Mouse (Mus musculus) heart, embryonic 16.5 days (tissue): ENCODE measurements around the gene Klhl11. TPM values are rescaled to one million over a fixed set of nuclear protein-coding genes. Genes with fewer than 3 reads are reported as not detected.

Experiments
- ATAC-seq: fragments of 200-750 bp; cut with Nextera tagmentation; replicated peaks from 2 replicates; pipeline ENCODE4 v1.8.0; 2017; ENCODE audit warnings: moderate number of reproducible peaks; ENCODE audit not compliant: insufficient read depth, low FRiP score; ENCODE audit errors: extremely low read depth
- H3K27ac ChIP-seq: fragments of 300-500 bp; sonication (generic); 2 replicates; pipeline ENCODE4 v1.5.1; 2014; ENCODE audit warnings: mild to moderate bottlenecking, low read length, control low read depth, moderate library complexity
- H3K27me3 ChIP-seq: fragments of 300-500 bp; sonication (generic); 2 replicates; pipeline ENCODE4 v1.6.1; 2014; ENCODE audit warnings: low read length, mixed read lengths; ENCODE audit not compliant: control insufficient read depth, insufficient read depth
- H3K36me3 ChIP-seq: fragments of 300-500 bp; sonication (generic); 2 replicates; pipeline ENCODE4 v1.6.1; 2014; ENCODE audit not compliant: control insufficient read depth, insufficient read depth
- H3K4me1 ChIP-seq: fragments of 300-500 bp; sonication (generic); 2 replicates; pipeline ENCODE4 v1.6.1; 2014; ENCODE audit warnings: low read length, mixed read lengths; ENCODE audit not compliant: control insufficient read depth, insufficient read depth
- H3K4me2 ChIP-seq: fragments of 300-500 bp; sonication (generic); 2 replicates; pipeline ENCODE4 v1.6.1; 2014; ENCODE audit warnings: low read depth, mild to moderate bottlenecking, control low read depth, low read length
- H3K4me3 ChIP-seq: fragments of 300-500 bp; sonication (generic); 2 replicates; pipeline ENCODE4 v1.5.1; 2014; ENCODE audit warnings: mild to moderate bottlenecking, control low read depth, low read length
- H3K9ac ChIP-seq: fragments of 300-500 bp; sonication (generic); 2 replicates; pipeline ENCODE4 v1.6.1; 2014; ENCODE audit warnings: low read length, control low read depth
- H3K9me3 ChIP-seq: fragments of 300-500 bp; sonication (generic); replicated peaks from 2 replicates; pipeline ENCODE4 v1.6.1; 2016; ENCODE audit warnings: low read length; ENCODE audit not compliant: control insufficient read depth
- WGBS: fragments of 180-500 bp; shearing (Covaris S2); extraction: QIAGEN DNeasy Blood & Tissue Kit; methylation state at CpG from one replicate; pipeline ENCODE4 v1.1.7; 2014; 5-methylcytosine and 5-hydroxymethylcytosine counted together
- polyA plus RNA-seq: library from polyadenylated mRNA; unstranded; fragments of >200 nt; fragmentation: Nextera tagmentation; extraction: Ambion mirVana; gene quantifications from 2 replicates; pipeline ENCODE4 v1.2.1, GENCODE M21; 2015

Gene Klhl11
- polyA plus RNA-seq, 1 experiment from 2014 or later = 9.5 TPM

DNA sequence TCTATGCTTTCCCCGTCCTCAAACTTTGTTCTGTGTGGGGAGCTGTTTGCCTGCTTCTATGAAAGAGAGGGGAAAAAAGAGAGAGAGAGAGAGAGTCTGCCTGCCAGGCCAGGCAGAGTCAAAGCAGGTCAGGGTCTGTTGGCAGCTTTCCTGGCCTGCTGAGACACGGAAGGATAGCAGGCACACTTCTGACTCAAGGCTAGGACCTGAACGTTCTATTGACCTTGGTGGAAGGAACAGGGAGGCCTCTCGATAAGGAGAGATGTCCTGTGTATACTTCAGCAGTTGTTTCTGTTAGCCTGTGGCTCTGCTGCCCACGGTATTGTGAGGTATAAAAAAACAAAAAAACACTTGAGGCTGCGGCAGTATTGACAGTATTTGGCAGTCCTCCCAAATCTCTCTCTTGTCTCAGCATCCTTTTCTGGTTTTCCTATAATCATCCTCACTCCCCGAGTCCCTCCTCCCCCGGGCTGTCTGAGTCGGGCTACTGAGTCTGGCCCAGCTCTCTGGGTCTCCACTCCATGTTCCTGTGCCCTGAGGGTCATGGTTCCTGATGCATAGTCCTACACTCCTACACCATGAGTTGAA lies 43.8 kb downstream of the Klhl11 start:
- peak overlapping the region; percentile 84 for H3K27ac ChIP-seq
- H3K9ac ChIP-seq = no peak overlapping the region
- H3K4me1 ChIP-seq = peaks cover 31% of the 10 kb centered on the region
- no peaks in the 10 kb centered on the region for H3K9me3 ChIP-seq
- no peaks in the 10 kb centered on the region for H3K27me3 ChIP-seq
- no peak overlapping the region for H3K4me2 ChIP-seq
- H3K4me3 ChIP-seq = no peak overlapping the region
- peaks cover 10% of the 10 kb centered on the region for H3K36me3 ChIP-seq
- WGBS = 22% methylated on average over 9 of the region's 9 CpGs
- ATAC-seq = peak; percentile 73

DNA sequence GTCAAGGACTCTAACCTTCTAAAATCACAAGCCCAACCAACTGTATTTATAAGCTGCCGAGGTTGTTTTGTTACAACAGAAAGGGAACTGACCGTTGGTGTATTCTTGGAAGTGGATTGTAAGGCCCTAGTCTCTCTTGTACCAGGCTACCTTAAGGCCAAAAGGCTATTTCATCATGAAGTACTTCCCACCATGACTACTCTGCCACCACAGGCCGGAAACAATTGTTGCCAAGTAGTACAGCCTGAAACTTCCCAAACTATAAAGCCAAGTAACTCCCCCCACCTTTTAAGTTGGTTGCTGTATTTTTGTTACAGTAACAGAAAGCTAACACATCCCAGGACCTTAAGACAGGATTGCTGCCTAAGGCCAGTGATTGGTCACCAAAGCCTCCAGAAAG lies 45.7 kb downstream of the Klhl11 start:
- no peak overlapping the region for H3K4me2 ChIP-seq
- H3K27me3 ChIP-seq = no peaks in the 10 kb centered on the region
- H3K36me3 ChIP-seq = peaks cover 19% of the 10 kb centered on the region
- no peak overlapping the region for H3K9ac ChIP-seq
- no peaks in the 10 kb centered on the region for H3K9me3 ChIP-seq
- H3K4me3 ChIP-seq = no peak overlapping the region
- H3K4me1 ChIP-seq = peaks cover 28% of the 10 kb centered on the region
- H3K27ac ChIP-seq = no peak overlapping the region
- no peak for ATAC-seq
- 77% methylated on average over 3 of the region's 3 CpGs for WGBS

DNA sequence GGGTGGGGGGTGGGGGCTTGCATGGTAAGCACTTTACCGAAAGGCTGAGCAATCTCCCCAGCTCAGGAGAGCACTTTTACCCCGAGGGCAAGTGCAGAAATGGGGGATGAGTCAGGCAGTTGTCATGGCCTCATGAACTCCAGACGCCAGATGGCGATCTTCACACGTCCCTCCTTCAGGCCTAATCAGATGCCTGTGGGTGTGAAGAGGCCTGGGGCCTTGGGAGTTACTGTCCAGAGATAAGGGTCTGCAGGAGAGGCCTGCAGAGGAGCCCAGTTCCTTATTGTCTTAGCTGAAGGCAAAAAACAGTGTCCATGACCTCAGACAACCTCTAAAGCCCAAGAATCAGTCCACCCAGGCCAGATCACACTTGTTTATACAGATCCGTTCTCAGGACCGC lies 46.7 kb downstream of the Klhl11 start:
- Histone ChIP-seq H3K9me3 (no peaks in the 10 kb centered on the region), H3K27ac (no peak overlapping the region), H3K27me3 (no peaks in the 10 kb centered on the region), H3K9ac (no peak overlapping the region), H3K36me3 (peaks cover 19% of the 10 kb centered on the region), H3K4me1 (peaks cover 25% of the 10 kb centered on the region), H3K4me3 (no peak overlapping the region), H3K4me2 (no peak overlapping the region)
- 28% methylated on average over 7 of the region's 7 CpGs for WGBS
- peak; percentile 20; the same call in 1 of the 2 replicates for ATAC-seq

DNA sequence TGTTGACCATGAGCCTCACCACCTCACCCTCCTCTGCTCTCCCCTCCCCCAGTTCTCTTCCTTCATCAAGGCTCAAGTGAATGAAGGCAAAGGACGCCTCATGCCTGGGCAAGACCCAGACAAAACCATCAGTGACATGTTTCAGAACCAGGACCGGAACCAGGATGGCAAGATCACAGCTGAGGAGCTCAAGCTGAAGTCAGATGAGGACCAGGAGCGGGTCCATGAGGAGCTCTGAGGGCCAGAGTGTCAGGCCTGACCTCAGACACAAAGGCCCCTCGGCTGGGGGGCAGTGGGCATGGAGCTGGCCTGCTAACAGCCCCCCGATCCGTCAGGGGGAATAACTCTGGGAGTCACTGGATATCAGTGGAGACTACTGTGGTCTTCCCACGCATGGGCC lies 48.7 kb downstream of the Klhl11 start:
- WGBS = 87% methylated on average over 7 of the region's 7 CpGs
- no peak for ATAC-seq
- no peak overlapping the region for H3K4me2 ChIP-seq
- H3K4me1 ChIP-seq = peaks cover 5% of the 10 kb centered on the region
- no peak overlapping the region for H3K9ac ChIP-seq
- H3K36me3 ChIP-seq = peaks cover 22% of the 10 kb centered on the region
- no peak overlapping the region for H3K4me3 ChIP-seq
- H3K27me3 ChIP-seq = no peaks in the 10 kb centered on the region
- H3K9me3 ChIP-seq = no peaks in the 10 kb centered on the region
- no peak overlapping the region for H3K27ac ChIP-seq

DNA sequence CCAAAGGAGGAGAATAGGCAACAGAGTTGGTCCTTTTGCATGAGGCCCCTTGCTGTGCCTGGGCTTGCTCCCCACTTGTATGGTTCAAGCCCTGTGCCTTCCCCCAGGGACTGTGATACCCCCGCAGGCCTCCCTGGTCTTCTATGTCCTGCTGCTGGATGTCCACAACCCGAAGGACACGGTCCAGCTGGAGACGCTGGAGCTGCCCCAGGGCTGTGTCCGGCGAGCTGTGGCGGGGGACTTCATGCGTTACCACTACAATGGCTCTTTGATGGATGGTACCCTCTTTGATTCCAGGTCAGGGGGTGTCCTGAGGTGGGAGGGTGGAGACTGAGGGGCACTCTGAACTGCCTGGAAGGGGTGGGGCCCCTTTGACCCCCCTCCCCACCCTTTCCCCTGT lies 51.0 kb downstream of the Klhl11 start:
- no peak overlapping the region for H3K4me3 ChIP-seq
- ATAC-seq = no peak
- no peaks in the 10 kb centered on the region for H3K27me3 ChIP-seq
- WGBS = 70% methylated on average over 8 of the region's 8 CpGs
- H3K9me3 ChIP-seq = no peaks in the 10 kb centered on the region
- peaks cover under 1% of the 10 kb centered on the region for H3K4me1 ChIP-seq
- H3K27ac ChIP-seq = no peak overlapping the region
- H3K4me2 ChIP-seq = no peak overlapping the region
- H3K36me3 ChIP-seq = peaks cover 22% of the 10 kb centered on the region
- no peak overlapping the region for H3K9ac ChIP-seq

DNA sequence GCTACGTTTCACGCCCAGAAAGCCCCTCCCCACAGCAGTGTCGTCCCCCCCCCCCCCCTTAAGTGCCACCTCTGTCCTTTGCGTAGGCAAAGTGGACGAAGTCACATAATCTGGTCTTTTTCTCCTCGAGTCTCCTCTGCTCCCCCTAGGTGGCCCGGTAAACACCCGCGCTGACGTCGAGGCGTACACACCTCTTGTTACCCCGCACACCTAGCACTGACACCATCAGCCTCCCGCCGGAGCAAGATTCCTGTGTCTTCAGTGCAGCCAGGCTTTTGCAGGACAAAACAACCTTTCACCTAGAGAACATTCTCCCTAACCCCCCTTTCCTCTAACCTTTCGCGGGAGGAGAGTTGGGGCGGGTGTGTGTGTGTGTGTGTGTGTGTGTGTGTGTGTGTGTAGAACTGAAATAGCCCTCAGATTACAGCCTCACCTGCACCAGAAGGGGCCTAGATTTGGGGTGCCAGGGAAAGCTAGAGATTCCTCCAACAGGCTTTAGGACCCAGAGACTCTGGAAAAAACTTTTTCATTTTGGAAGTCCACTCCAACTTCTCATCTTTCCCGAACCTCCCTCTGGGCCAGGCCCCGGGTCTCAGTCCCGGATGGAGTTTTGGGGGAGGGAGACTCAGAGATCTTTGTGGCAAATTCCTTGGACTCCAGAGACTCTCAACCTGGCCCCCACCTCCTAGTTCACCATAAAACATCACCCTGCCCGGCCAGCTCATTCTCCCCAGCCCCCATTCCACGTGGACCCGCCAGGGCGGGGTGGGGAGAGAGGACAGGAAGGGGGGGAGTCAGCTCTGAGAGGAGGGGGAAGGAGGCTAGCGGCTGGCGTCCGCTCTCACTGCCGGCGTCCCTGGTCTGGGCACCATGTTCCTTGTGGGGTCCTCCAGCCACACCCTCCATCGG lies 57.4 kb downstream of the Klhl11 start, which contains the start of gene Fkbp10:
Gene Fkbp10, plus strand, starts transcription at position 784 of the 909 bp plus-strand sequence.
- peak; percentile 29 for ATAC-seq
- H3K27me3 ChIP-seq = no peaks in the 10 kb centered on the region
- H3K4me1 ChIP-seq = peaks cover 26% of the 10 kb centered on the region
- H3K27ac ChIP-seq = peak within 1 kb of the TSS; percentile 95
- H3K36me3 ChIP-seq = peaks cover 3% of the 10 kb centered on the region
- peak within 1 kb of the TSS; percentile 60 for H3K4me3 ChIP-seq
- 0% methylated on average over 30 of the region's 31 CpGs for WGBS
- H3K9ac ChIP-seq = peak within 1 kb of the TSS; percentile 74
- H3K9me3 ChIP-seq = no peaks in the 10 kb centered on the region
- peak within 1 kb of the TSS; percentile 87 for H3K4me2 ChIP-seq

DNA sequence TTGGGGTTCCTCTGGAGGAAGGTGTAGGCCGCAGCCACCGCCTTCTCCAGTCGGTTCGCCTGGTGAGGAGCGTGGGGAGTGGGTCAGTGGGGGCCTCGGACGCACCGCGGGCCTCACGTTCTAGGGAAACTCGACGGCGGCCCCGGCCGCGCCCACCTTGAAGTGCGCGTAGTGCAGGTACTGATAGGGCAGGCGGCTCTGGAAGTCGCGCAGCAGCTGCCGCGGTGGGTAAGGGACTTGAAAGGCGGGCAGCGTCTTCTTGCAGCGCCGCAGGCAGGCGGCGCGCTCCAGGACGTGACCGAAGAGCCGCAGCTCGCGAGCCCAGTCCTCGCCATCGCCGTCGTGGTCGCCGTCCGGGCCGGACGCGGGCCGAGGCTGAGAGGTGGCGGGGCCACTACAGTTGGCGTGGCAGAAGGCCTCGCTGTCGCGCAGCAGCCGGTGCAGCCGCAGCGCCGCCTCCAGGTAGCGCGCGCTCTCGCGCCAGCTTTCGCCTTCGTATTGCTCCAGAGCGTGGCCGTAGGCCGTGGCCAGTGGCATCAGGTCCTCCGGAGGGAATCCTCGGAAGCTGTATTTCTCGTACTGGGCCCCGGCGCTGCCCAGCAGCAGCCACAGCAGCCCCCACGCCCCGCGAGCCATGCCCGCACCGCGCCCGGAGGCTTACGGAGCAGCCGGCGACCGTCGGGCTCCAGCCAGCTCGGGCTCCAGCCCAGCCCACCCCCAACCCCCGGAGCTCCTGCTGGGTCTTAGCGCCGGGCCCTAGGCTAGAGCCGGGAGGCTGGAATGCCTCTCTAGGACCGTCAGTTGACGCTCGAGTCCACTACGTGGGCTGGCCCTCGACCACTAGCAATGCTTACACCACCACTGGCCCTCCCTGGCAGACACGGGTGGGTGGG lies 58.3 kb downstream of the Klhl11 start, which contains the start of gene P3h4:
Gene P3h4, minus strand, starts transcription at position 816 of the 893 bp plus-strand sequence.
- peak within 1 kb of the TSS; percentile 95 for H3K27ac ChIP-seq
- H3K4me2 ChIP-seq = peak within 1 kb of the TSS; percentile 87
- 1% methylated on average over 93 of the region's 93 CpGs for WGBS
- H3K4me1 ChIP-seq = peaks cover 26% of the 10 kb centered on the region
- no peaks in the 10 kb centered on the region for H3K9me3 ChIP-seq
- peak within 1 kb of the TSS; percentile 74 for H3K9ac ChIP-seq
- H3K4me3 ChIP-seq = peak within 1 kb of the TSS; percentile 60
- H3K27me3 ChIP-seq = no peaks in the 10 kb centered on the region
- ATAC-seq = peak; percentile 92
- peaks cover 3% of the 10 kb centered on the region for H3K36me3 ChIP-seq

DNA sequence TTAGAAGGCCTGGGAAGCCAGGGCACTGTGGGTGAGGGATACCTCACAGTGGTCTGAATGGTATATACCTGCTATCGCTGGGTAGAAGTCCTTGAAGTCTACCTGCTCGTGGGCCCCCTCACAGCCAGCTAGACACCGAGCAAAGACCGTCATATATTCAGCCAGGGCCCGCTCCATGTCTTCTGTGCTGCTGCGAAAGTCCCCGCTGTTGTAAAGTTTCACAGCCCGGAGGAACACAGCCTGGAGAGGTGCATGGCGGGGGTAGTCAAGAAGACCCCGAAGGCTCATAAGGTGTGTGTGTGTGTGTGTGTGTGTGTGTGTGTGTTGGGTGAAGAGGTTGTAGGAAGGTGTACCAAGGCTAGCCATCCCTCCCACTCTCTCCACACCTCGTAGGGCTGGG lies 59.0 kb downstream of the Klhl11 start:
- Histone ChIP-seq H3K36me3 (peaks cover 7% of the 10 kb centered on the region), H3K27ac (peak overlapping the region; percentile 95; the same call in 1 of the 2 replicates), H3K9me3 (no peaks in the 10 kb centered on the region), H3K4me2 (peak overlapping the region; percentile 87), H3K4me3 (peak overlapping the region; percentile 60), H3K9ac (peak overlapping the region; percentile 74), H3K4me1 (peaks cover 26% of the 10 kb centered on the region), H3K27me3 (no peaks in the 10 kb centered on the region)
- ATAC-seq = no peak
- 55% methylated on average over 11 of the region's 11 CpGs for WGBS
